Mouse (Mus musculus): ENCODE measurements around the gene C2cd4a.
A peak's percentile ranks its signal among the peaks of the same experiment; 100 is the strongest.

C2cd4a gene

GRCm38 (mm10) chr9:67834535-67834934 is 2.4 kb upstream of the C2cd4a start:
- no peak for DNase-seq (ENCODE audit: low read depth)

GRCm38 (mm10) chr9:67831359-67832045 is 628 bp downstream of the C2cd4a start:
- no peak for DNase-seq (ENCODE audit: low read depth)

DNA sequence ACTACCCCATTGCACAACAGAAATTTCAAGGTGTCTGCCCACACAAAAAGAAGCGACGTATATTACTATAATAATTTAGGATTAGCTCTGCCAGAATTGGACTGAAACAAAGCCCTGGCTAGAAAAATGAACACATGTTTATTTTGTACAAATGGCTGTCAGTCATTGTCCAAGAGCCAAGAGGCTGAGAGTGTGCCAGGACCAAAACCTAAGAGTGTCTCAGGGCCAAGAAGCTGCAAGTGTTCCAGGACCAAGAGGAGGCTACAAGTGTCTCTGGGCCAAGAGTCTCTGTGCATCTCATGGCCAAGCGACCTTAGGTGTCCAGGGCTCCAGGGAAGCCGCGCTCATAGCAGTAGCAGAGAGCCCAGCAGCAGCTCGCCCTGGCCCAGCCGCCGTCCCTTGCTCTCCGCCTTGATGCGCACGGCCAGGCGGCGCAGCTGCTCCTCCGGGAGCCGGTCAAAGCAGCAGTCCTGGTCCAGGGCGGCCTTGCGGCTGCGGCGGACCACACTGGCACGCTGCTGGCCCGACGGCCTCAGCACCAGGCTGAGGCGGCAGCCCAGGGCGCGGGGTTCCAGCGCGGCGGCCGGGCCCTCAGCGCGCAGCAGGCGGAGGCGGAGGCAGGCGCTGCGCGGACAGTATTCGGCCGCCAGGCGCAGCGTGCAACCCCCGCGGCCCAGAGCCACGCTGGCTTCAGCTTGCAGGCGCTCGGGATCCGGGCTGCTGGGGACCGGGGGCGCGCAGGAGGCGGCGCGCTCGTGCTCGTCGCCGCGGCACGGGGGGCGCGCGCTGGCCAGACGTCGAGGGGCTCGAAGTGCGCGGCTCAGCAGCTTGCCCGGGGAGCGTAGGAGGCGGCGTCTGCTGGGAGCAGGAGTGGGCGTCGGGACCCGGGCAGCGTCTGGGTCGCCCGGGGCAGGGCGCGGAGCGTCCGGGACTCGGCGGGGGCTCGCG is 1.4 kb downstream of the C2cd4a start:
- DNase-seq (ENCODE audit: low read depth): no peak

DNA sequence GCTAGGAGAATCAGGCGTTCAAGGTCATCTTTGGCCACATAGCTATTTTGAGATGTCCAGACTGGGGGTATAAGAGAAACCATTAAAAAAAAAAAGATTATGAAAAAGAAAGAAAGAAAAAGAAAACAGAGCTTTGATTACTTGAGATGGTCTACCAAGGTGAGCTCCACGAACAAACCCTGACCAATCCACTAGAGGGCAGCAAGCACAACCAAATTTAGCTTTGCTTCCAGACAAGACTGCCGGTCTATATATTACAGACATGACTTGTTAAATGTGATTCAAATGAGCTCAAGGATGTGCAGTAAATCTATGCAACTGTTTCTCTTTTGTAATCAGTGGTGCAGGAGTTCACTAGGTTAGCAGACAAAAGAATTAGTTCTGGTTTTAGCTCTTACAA is 3.9 kb downstream of the C2cd4a start:
- peak; percentile 79 for DNase-seq (ENCODE audit: low read depth)

DNA sequence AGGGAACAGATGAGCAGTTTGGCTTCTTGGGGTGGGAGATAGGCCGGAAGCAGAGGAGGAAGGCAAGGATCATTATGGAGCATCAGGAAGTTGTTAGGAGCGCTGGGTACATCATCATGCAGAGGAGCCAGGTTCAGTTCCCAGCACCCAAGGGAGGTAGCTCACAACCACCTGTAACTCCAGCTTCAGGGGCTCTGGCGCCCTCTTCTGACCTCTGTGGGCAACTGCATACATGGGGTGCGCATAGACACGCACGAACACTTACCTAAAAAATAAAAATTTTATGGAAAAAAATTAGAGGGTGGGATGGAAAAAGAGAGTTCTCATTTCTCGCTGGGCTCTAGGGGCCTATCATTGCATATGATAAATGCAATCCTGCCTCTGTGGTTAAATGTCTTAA is 6.6 kb downstream of the C2cd4a start:
- DNase-seq (ENCODE audit: low read depth): no peak

GRCm38 (mm10) chr9:67823131-67823530 is 9.0 kb downstream of the C2cd4a start:
- no peak for DNase-seq (ENCODE audit: low read depth)

DNA sequence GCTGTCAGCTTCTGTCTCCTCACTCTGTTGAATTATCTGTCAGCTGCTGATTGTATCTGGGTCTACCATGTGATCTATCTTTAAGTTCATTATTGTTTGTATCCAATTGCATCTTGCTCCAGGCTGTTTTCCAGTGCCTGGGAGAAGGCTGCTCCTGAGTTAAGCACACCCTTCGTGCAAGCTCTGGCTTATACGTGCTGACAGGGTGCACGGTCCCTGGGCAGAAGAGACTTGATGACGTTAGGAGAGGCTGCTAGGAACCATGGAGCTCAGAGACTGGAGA is 13.5 kb downstream of the C2cd4a start:
- DNase-seq (ENCODE audit: low read depth): no peak

- DNase-seq (ENCODE audit: low read depth): no peak
These were observed 14.0 kb downstream of the C2cd4a start for GRCm38 (mm10) chr9:67817898-67818667.

DNA sequence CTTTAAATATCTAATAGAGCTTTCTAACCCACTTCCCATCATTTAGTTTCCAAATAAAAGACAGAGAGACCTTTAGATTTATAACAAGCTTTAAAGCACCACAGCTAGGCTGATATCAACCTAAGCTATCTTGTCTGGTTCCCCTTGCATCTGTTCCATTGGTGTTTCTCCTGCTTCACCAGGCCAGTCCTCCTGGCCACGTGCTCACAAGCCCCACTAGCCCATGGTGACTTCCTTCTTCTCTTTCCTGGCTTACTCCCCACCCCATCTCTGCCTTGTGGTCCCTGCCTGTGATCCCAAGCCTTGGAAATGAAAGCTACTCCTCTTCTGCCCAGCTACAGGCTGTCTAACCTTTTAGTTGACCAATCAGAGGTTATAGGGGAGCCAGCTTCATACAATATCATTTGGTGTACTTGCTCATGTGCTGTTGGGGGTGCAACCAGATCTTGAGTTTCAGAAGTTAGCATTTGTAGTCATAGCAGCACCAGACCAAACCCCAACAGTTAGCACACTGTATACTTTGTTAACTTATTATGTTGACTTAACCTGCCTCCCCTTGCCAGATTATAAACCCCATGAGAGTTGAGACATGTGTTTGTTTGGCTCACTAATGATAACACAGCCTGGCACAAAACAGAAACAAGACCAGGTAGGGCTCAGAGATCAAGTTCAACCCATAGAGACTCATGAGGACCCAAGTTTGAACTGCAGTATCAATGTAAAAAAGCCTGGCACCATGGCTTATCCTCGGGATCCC is 15.8 kb downstream of the C2cd4a start:
- no peak for DNase-seq (ENCODE audit: low read depth)

DNA sequence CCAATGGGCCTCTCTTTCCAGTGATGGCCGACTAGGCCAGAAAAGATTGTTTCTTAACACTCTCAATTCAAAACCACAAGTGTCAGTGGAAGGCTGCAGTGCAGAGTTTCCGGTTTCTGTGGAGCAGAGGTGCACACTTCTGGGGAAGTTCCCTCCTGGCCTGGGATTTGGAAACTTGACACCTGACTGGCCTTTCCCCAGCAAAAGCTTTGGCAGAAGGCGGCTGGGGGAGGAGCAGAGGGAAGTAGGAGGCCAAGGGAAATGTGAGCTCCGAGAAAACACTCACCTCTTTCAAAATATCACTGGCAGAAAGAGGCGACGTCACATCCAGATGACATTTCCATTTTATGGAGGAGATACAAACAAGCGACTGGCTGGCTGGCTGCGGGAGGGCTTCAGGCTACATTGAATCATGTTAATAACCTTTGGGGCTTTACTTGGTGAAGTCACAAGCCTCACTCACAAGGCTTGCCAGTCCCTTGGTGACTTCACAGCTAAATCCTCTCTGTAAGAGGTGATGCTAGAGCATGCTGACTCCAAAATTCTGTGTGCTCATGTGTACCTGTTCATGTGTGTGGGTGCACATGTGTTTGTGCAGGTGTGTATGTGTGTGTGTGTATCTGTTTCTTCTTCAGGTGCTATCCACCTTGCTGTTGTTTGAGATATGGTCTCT is 18.3 kb downstream of the C2cd4a start:
- DNase-seq (ENCODE audit: low read depth): peak; percentile 17

DNA sequence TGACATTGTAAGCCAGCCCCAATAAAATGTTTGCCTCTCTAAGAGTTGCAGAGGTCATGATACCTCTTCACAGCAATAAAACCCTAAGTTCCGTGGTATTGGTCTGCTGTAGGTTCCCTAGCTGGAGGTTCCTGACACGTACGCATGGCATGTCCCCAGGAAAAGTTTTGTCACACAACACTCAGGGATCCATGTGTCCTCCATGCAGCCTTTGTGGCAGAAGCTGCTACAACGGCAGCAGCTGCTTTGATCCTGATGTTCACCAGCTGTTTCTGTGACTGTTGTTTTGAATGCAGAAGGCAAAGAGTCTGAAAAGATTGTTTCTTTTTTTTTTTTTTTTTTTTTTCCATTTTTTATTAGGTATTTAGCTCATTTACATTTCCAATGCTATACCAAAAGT is 19.0 kb downstream of the C2cd4a start:
- no peak for DNase-seq (ENCODE audit: low read depth)

DNA sequence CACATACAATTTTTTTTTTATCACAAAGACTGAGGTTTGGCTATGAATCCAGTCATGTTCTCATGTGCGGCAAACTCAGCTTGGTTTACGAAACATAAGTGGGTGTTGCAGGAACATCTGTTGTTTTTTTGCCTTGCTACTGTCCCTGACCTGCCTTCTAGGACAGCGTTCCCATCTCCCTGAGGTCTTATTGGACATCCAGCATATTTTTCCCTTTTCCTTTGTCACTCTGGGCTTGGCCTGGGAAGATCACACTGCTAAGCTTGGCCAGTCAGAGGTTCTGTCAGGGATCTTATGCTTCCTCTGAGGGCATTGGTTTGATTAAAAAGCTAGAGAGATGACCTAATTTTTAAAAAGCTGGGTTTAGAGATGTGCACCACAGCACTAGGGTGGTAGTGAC is 21.0 kb downstream of the C2cd4a start:
- DNase-seq (ENCODE audit: low read depth): no peak

DNA sequence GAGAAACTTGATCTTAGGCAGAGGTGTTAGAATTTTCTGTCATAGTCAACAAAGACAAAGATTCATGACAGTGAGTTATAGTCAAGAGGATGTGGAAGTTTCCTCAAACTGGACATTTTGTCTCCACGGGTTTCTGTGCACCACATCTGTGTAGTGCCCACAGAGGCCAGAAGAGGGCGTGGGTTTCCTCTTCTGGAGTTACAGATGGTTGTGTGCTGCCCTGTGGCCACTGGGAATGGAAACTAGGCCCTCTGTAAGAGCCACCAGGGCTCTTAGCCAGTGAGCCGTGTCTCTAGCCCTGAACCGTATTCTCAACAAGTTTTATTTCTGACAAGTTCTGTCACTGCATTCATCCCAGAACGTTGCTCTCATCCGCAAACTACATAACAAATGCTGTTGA is 21.6 kb downstream of the C2cd4a start:
- DNase-seq (ENCODE audit: low read depth): no peak

DNA sequence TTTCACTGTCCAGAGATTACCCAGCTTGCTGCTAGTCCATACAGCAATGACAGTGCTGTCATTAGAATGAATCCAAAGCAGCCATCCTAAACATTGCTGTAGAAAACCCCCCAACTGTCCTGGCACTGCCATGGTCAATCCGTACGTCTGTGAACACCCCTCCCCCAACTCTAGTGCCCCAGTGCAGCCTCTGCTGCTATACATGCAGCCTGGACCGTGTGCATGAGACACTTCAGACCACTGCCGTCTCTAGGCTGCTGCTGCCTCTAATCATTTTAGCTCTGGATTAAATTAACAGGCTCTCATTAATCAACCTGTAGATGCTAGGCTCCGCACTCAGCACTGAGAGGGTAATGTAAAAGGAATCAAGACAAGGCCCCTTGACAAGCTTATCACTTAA is 25.1 kb downstream of the C2cd4a start:
- DNase-seq (ENCODE audit: low read depth): no peak

DNA sequence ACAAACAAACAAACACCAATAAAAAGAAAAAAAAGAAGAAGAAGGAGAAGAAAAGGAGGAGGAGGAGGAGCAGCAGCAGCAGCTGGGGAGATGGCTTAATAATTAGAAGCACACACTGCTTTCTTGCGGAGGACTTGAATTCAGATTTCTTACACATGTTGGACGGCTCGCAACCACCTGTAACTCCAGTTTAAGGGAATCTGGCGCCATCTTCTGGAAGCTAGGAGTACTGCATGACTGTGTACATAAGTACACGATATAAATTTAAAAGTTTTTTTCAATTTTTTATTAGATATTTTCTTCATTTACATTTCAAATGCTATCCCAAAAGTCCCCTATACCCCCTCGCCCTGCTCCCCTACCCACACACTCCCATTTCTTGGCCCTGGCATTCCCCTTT is 29.9 kb downstream of the C2cd4a start:
- peak; percentile 74 for DNase-seq (ENCODE audit: low read depth)

DNA sequence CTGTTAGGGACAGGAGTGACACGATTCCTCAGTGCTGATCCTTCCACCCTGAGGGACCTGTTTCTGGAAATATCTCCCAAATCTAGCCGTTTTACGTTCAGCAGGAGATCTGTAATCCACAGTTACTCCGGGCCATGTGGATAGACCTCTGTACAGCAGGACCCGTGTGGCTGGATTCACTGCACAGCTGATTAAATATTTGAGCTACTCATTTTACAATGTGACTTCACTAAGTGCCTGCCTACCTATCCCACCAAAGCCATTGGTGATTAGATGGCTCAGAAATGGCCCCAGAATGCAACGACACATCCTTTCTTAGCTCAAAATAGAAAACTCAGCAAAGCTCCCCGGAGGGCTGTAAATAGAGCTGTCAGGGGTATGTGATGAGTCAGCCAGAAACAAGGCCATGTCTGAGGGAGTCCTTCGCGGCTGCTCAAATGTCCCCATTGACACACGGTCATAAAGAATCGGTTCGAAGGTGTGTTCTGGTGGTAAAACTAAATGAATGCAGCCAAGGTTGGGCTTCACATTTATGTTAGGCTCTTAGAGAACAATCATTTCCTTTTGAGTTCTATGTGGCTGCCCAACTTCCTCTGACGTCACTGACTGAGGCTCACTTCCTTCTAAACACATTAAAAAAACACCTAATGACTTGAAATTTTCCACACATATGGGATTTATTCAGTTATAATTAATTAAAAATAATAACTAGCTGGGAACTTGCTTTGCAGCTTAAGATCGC is 32.9 kb downstream of the C2cd4a start:
- peak; percentile 58 for DNase-seq (ENCODE audit: low read depth)

GRCm38 (mm10) chr9:67795205-67795675 is 36.9 kb downstream of the C2cd4a start:
- DNase-seq (ENCODE audit: low read depth): no peak

DNA sequence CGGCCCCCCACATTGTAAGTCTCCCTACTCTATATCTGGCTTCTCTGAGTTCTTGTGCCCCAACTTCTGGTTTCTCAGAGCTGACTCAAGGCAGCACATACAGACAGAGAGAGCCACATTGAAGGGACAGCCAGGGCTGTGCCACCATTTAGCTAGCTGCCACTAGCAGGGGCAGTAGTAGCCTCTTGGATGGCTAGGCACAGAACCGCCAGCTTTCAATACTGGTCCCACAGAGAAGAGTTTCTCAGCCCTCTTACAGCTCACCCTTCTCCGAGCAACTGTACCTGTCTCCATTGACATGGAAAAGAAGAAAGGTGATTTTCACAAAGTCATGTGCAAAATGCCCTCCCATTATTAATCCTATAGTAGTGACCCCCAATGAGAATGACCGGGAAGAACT is 37.5 kb downstream of the C2cd4a start:
- no peak for DNase-seq (ENCODE audit: low read depth)

DNA sequence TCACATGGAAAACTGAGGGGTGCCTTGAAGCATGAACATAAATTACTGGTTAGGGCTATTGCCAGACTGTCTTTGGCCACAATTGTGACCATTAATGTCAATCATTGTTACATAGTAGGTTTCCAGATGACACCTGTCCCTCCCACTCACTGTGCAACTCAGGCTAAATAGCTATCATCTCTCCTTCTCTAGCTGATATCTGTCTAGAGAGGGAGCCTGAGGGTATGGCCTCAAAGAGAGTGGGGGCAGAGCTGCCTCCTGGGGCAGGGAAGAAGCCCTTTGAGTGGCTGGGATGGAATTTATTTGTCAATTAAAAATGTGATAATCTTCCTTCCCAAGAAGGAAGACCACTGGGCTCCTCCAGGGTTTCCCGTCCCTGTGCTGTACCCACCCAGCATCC is 37.9 kb downstream of the C2cd4a start:
- no peak for DNase-seq (ENCODE audit: low read depth)

DNA sequence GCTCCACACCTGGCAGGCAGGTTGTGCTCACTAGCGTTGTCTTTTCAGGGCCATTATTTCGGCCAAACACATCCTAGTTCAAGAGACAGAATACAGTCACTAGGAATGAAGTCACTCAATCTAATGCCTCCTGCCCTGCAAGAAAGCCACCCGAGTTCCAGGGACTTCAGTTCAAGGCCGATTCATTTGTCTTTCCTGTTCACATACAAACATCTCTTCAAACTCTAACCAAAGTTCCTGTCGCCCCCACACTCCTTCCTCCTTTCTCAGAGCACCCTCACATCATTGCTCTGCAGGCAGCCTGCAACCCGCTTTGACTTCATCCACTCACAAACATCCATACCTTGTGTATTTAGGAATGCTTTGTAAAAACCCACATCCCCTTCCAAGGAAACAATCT is 38.6 kb downstream of the C2cd4a start:
- DNase-seq (ENCODE audit: low read depth): no peak

GRCm38 (mm10) chr9:67792405-67792804 is 39.7 kb downstream of the C2cd4a start:
- no peak for DNase-seq (ENCODE audit: low read depth)
